Mouse (Mus musculus) v-Abl transformed pro-B cells (cell line): ENCODE data around the gene Tmem43.

Source experiments
- in situ Hi-C, 2 experiments: fragments of 400-800 bp; cut with MboI; formaldehyde crosslinking; loops; one replicate each; pipeline ENCODE4 v1.15.1; 2025; ENCODE audit not compliant: unreplicated experiment in 2 of 2

Gene Tmem43

DNA sequence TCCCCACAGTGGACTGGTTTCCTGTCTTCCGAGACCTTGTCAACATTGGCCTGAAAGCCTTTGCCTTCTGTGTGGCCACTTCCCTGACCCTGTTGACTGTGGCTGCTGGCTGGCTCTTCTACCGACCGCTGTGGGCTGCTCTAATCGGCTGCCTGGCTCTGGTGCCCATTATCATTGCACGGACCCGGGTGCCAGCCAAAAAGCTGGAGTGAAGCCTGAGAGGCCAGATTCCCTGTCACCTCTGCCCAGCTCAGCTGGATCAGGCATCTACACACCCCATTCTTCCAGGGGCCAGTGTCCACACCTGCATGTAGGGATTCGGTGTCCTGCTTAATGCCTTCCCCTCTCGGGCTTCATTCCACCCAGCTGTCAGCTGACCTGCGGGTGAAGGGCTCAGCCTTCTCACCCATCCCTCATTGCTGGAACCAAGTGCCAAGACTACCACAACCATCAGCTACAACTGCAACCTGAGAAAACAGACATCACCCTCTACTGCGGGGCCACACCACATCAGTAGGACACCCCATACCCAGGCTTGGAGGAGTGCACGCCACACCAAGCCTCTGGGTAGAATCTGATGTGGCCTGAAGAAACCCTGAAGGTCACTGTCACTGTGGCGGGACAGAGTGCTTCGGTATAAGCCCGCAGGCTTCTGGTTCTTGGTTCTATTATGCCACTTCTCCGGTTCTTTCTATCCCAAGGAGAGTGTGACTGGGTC, 13.4 kb downstream of the Tmem43 start:
- in situ Hi-C loops: no loop called here

DNA sequence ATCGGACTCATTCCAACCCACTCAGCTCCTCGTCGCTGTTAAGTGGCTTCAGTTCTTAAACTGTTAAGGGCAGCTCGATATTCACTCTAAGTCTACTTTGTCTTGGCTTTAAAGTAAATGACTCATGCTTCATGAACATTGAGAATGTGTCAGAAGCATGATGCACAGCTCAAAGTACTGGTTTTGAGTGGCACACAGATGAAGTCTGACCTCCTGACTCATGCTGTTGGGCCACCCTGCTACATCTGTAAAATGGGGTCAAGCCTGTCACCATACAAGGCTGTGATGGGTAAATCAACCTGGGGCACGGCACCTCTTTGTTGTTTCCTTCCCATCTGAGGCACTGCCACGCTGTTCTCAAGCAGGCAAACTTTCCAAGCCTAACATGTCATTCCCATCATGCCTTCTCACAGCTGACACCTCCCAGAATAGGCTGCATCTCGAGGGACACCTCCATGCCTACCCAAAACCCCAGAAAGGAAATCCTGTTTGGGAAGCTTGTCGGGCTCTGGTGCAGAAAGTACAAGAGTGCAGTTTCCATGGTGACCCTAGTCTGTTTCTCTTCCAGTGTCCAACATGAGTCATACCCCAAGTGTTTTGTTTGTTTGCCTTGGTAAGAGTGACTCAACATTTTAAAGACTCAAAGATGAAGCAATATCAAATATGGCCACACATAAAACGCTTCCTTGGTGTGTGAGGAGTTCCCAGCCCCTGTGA, 15.2 kb downstream of the Tmem43 start:
- in situ Hi-C loops: no loop called here

DNA sequence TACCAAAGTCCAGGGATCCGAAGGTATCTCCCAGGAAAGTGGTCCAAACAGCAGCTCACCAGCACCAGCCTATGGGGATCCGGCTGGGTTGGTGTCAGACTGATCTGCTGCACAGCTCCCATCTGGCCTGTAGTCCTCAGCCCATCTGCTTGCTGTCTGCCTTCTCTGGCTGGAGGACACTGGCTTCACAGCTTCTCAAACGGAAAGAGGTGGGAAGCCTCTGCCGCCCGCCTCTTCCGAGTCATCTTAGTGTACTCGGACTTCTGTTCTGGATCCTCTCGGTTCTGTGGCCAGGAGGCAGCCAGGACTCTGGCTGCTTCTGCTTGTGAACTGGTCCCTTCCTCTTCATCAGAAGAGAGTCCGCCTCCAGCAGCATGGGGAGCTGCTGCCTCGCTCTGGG, 16.4 kb downstream of the Tmem43 start:
- in situ Hi-C loops: no loop called here

DNA sequence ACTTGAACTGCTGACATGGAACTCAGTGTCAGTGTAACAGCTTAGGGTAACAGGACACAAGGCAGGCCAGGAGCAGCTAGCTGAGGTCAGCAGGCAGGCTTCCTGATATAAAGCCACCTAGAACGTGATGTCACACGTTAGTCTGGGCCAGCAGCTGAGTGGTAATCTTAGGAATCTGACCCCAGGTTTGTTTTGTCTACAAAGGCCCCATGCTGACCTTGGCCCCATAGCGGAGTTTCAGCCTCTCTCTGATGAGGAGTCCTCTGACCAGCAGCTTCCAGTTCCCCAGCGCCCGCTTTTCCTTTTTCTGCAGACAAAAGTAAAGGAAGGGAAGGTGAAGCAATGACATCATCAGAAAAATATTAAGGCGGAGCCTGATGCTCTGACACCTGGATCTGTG, 17.5 kb downstream of the Tmem43 start:
- in situ Hi-C loops: no loop called here

DNA sequence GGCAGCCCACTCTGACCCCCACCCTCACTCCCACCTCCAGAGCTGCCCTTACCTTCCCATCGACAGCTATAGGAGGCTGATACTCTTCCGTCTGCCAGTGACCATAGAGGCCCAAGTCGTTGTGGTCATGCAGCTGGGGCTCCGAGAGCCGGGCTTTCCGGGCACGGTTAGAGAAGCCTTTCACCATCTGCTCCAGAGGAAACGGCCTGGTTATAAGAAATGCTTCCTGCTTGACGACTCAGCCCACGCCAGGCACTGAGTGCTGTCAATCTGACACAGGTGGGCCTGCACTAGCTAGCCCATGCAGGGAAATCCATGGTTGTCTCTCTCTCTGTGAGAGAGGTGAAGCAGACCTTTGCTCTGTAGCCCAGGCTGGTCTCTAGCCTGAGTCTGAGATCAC, 19.6 kb downstream of the Tmem43 start:
- in situ Hi-C loops: no loop called here

DNA sequence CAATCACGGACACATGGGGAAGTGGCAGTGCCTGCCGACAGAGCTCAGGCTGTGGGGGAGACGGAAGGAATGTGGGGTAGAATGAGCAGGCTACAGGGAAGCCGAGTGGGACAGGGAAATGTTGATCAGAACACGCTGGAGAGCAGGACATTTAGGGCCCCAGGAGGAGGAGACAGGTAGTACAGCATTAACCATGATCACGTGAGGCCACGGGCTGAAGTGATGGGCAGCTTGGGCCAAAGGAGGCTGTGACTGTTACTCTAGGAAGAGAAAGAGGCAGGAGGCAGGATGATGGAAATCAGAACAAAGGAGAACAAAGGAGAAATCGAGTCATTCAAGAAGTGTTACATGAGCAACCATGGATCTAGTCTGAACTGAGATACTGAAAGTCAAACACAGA, 21.0 kb downstream of the Tmem43 start:
- in situ Hi-C loops: no loop called here

DNA sequence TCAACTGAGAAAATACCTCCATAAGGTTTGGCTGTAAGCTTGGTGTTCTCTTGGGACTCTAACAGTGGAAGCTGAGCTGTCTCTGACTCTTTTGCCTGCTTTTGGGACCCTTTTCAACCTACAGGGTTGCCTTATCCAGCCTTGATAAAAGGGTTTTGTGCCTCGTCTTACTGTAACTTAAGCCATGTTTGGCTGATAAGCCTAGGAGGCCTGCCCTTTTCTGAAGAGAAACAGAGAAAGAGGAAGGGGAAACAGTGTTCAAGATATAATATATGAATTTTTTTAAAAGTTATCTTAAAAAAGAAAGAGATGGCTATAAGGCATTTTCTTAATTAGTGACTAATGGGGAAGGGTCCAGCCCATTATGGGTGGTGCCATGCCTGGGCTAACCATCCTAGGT, 29.8 kb downstream of the Tmem43 start:
- in situ Hi-C loops: loop anchor here (10.0 to 25.0 kb wide), 2 partner anchors 219 to 384 kb away; partner anchors contain the start of gene Ccdc174 (in 1 of the 2)

DNA sequence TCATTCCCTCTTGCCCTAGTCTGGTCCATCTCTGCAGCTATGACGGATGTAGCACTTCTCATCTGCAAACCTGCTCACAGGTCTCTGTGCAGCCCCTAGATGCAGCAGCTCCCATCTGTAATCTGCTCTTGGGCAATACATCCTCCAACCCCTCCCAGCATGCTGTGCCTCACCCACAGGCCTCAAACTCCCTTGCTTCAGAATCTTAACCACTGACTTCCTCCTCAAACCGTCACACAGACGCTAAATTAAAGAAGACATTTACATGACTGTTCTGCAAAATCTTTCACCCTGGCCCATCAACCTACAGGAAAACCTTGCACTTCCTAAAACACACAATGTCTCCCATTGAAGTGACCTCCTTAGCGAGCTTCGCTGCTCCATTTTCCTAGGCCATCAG, 32.5 kb downstream of the Tmem43 start:
- in situ Hi-C loops: loop anchor here (5.0 to 25.0 kb wide), 3 partner anchors 219 to 381 kb away; partner anchors contain the start of gene Ccdc174 (in 1 of the 2)

DNA sequence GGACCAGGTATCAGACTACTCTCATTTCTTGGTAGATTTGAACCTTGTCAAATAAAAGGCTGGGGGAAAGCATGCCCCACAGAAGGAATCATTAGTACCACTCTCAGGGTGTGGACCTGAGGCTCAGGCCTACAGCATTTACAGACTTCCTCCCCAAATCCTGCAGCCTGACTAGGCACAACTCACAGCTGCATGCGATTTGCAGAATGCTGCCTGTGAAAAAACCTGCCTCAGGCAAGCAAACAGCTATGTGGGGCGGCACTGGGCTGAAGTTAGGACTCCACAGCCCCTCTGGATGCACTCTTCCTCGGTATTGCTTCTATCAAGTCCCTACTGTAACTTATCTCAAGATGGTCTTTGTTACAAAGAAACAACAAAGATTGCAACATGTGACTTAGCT, 34.5 kb downstream of the Tmem43 start:
- in situ Hi-C loops: loop anchor here (5.0 to 25.0 kb wide), 3 partner anchors 221 to 379 kb away; partner anchors contain the start of gene Ccdc174 (in 1 of the 2)

DNA sequence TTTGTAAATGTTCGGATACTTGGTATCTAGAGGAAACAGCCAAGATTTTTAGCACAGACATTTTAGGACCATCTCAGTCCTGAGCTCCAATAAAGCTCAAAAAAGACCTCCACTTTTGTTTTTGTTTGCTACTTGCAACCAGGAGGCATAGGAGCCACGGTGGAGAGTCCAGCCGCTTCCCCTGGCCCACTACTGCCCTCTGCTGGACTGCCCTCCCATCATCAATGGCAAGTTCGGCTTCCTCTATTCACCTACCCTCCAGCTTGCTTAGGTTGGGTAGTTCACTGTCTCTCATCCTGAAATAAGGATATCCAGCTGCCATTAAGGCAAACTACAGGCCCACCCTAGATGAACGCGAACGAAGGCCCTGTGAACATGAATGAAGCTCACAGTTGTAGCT, 35.8 kb downstream of the Tmem43 start:
- in situ Hi-C loops: loop anchor here (5.0 to 25.0 kb wide), 3 partner anchors 222 to 378 kb away; partner anchors contain the start of gene Ccdc174 (in 1 of the 2)

DNA sequence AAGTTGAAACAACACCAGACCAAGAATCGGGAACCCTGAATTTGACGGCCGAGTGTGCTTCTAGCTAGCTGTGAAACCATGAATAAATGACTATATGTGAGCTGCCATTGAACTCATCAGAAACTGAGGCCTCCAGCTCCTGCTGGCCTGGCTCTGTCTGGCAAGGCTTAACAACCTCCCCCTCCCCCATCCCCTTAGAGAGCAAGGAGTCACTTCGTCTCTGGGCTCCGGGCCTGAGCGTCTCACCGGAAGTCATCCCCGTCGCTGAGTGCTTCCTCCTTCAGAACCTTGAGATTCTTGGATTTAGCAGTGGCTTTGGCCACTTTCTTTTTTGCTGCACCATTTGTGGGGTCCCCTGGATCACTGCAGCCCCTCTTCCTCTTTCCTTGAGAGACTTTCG, 36.7 kb downstream of the Tmem43 start:
- in situ Hi-C loops: loop anchor here in 1 of 2 experiments (25.0 kb wide), 1 partner anchor 377 kb away; the partner anchor contains the start of gene Ccdc174

DNA sequence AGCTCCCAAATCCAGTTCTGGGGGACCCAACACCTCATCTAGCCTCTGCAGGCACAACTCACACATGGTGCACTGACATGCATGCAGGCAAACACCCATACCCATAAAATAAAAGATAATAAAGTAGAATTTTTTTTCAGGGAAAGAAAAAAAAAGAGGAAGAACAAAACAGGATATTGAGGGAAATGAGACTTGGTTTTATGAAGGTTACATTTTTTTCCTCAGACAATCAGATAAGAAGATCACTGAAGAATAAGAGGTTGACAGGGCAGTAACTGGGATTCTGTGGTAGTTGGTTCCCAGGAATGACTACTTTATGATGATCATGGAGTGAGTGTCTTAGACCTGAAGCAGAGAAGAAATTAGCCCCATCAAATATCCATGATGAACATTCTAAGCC, 40.6 kb downstream of the Tmem43 start:
- in situ Hi-C loops: loop anchor here in 1 of 2 experiments (25.0 kb wide), 1 partner anchor 373 kb away; the partner anchor contains the start of gene Ccdc174

DNA sequence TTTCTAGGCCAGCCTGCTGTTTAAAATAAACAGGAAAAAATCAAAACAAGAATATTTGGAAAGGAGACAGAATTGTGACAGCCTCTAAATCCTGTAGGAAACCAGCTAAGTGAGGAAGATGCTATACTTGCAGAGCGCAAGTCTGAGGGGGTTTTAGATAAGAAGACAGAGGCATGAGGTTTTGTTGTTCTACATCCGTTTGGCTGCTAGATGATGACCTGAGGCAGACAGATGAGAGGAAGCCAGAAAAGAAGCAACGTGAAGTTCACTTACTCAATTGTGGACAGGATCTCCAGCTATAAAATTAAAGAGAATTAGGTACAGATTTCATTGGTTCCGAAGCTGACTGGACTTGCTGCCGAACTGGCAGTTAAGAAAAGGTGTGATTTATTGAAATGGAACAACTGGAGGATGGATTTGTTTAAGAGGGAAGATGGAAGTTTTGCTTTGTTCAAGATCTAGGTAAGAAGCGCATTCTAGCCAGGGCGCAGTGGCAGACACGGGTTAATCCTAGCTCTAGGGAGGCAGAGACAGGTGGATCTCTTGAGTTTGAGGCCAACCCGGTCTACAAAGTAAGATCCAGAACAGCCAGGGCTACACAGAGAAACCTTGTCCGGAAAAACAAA, 41.3 kb downstream of the Tmem43 start:
- in situ Hi-C loops: loop anchor here (5.0 to 25.0 kb wide), 4 partner anchors 43 to 697 kb away; partner anchors contain the start of genes Ccdc174 (in 1 of the 2), Chchd4 (in 1 of the 2), Rbsn (in 1 of the 2) and Slc6a6 (in 1 of the 2)

DNA sequence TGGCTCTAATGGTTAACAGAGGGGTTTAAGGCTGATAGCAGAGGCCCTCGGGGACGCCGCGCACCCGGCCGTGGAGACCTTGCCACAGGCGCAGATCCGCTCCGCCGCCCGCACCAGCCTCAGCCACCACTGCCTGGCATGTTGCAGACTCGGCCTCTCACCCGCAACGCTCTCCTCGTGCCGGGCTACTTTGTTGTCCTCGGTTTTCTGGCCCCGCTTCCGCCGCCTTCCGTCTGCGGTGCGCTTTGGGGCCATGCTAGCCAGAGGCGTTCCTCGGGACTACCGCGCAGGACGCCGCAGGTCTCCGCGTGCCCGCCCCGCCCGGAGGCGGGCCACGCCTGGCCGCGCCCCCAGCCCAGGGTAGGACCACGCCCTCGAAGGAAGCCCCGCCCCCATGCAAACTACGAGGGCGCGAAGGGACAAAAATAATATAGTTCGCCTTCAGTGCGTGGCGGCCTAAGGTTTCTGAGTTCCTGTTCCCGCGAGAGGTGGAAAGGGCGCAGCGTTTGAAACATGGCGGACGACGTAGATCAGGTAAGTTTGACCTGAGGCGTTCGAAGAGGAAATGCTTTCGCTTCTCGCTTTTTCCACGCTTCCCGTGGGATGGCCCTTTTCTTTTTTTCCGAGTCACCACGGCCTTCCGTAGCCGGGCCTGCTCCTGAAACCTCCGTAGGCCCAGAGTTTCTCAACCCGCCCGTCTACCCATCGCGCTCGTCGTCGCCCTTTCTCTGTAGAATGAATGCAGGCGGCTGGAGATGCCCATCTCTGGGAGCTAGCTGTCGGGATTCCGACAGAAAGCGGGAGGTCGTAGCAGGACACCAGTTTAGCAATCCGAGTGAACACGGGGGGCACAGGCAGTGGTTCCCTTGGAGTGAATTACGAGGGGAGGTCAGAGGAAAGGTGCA, 42.3 kb downstream of the Tmem43 start, which contains the start of the genes Xpc and Lsm3:
TSS of gene Xpc (minus strand) at position 344 of the 905 bp plus-strand sequence.
TSS of gene Lsm3 (plus strand) at position 384 of the 905 bp plus-strand sequence.
- in situ Hi-C loops: loop anchor here (5.0 to 25.0 kb wide), 4 partner anchors 43 to 697 kb away; partner anchors contain the start of genes Ccdc174 (in 1 of the 2), Chchd4 (in 1 of the 2), Rbsn (in 1 of the 2) and Slc6a6 (in 1 of the 2)

DNA sequence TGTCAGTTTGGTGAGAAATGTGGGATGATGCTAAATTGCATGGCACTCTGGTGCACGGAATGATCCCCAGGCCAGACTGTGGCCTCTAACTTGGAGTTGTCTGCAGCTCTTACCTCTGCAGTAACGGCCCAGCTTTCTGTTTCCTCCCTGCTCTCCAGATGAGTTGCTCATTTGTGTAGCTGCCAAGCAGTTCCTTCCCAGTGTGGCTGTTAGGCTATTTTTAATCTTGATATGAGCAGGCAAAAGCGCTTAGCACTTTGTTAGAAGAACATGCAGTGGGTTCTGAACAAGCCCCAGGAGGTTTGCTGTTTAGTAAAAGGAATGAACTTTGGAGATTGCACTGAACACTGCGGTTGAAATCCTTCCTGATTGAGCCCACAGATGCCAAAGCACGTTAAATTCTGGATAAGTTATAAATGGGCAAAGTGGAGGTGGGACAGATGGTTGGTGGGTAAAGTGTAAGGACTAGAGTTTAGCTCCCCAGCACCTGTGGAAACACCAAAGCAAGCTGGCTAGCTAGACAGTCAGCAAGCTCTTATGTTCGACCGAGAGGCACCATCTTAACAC, 45.0 kb downstream of the Tmem43 start:
- in situ Hi-C loops: loop anchor here (5.0 to 25.0 kb wide), 4 partner anchors 46 to 694 kb away; partner anchors contain the start of genes Ccdc174 (in 1 of the 2), Chchd4 (in 1 of the 2), Rbsn (in 1 of the 2) and Slc6a6 (in 1 of the 2)

DNA sequence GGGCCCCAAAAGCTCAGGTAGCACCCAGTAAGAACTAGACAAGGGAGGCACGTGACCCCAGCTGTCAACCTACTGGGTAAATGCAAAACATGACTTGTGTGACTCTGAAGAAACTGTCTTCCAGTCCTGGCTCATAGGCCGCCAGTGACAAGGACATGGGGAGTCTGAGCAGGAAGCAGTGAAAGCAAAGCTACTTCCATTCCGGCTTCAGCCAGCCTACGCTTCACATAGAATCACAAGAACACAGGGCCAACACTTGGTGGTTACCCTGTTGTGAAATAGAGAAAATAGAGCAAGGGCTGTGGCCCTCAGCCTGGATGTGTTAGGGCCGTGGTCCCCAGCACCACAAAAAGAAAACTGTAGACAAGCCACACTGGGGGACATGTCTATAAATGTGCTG, 49.3 kb downstream of the Tmem43 start:
- in situ Hi-C loops: loop anchor here (10.0 to 25.0 kb wide), 3 partner anchors 362 to 742 kb away; partner anchors contain the start of gene Ccdc174 (in 1 of the 2)

DNA sequence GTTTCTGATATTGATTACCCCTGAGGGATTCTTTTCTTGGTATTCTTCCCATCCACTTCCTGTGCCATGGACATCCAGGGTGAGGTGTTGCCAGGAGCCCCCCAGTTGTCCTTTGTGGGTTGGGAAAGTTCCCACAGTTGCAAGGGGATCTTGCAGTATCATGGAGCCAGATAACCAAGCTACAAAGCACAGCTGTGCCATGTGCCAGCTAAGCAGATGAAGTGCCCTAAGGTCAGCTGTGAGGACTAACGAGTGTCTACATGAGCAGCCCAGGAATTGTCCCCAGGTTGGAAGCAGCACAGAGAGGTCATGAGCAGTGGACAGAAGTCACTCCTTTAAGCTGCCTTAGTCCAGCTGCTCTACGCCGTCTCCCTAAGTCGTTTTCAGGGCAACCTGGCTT, 52.0 kb downstream of the Tmem43 start:
- in situ Hi-C loops: loop anchor here (5.0 to 25.0 kb wide), 5 partner anchors 217 to 739 kb away; partner anchors contain the start of gene Trh (in 1 of the 2)

DNA sequence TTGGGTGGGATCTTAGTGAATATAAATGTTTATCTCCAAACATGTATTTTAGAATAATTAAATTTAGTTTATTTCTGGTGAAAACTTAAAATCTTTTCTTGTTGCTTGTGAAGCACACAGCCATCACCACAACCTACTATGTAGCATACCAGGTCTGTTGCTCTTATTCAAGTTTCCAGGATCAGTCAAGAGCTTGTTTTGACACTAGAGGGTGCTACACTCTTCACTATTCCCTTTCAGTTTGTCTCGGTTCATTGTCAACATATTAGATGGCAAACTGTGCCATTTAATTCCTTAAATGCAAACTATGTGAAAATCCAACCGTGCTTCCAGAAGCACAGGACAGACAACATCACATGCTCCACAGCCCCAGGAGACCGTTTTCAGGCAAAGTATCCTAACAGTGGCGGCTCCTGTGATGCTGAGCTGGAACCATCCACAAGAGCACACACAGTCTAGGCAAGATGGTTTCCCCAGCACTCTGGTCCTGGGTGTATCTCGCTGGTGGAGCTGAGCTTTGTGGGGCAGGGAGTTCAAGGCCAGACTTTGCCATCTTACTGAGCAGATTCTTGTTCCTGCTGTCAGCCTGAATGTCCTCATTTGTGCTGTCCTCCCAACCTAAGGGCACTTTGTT, 53.8 kb downstream of the Tmem43 start:
- in situ Hi-C loops: loop anchor here (5.0 to 25.0 kb wide), 5 partner anchors 215 to 737 kb away; partner anchors contain the start of gene Trh (in 1 of the 2)
